Mouse (Mus musculus) frontal cortex, adult (tissue): ENCODE measurements around the gene Fam213b.

Experiments used
- ATAC-seq: cut with Nextera tagmentation; 2 replicates; pipeline ENCODE4 v1.9.2; 2017; ENCODE audit warnings: mild to moderate bottlenecking, moderate library complexity, mixed read lengths; ENCODE audit not compliant: low TSS enrichment

Fam213b gene

GRCm38 (mm10) chr4:154922931-154923330, 24.0 kb upstream of the Fam213b start:
- no peak for ATAC-seq

- ATAC-seq, result no peak
These were observed 23.4 kb upstream of the Fam213b start for GRCm38 (mm10) chr4:154922291-154922690.

GRCm38 (mm10) chr4:154916662-154917061, 17.7 kb upstream of the Fam213b start:
- ATAC-seq, result no peak

- ATAC-seq, result no peak
These were observed 16.4 kb upstream of the Fam213b start for GRCm38 (mm10) chr4:154915286-154915685.

- no peak for ATAC-seq
These were observed 15.8 kb upstream of the Fam213b start for GRCm38 (mm10) chr4:154914707-154915106.

GRCm38 (mm10) chr4:154914252-154914651, 15.3 kb upstream of the Fam213b start:
- ATAC-seq, result no peak

GRCm38 (mm10) chr4:154913845-154914244, 14.9 kb upstream of the Fam213b start:
- ATAC-seq, result no peak

- no peak for ATAC-seq
These were observed 12.7 kb upstream of the Fam213b start for GRCm38 (mm10) chr4:154911644-154912043.

- ATAC-seq, result peak; percentile 31; the same call in 1 of the 2 replicates
These were observed 11.9 kb upstream of the Fam213b start for GRCm38 (mm10) chr4:154910606-154911522.

- ATAC-seq, result no peak
These were observed 9.6 kb upstream of the Fam213b start for GRCm38 (mm10) chr4:154908490-154908889.

GRCm38 (mm10) chr4:154907833-154908232, 8.9 kb upstream of the Fam213b start:
- peak; percentile 82; the same call in 1 of the 2 replicates for ATAC-seq

- peak; percentile 95 for ATAC-seq
These were observed 5.5 kb upstream of the Fam213b start for GRCm38 (mm10) chr4:154904185-154905071.

- no peak for ATAC-seq
These were observed 3.4 kb upstream of the Fam213b start for GRCm38 (mm10) chr4:154902371-154902770.

GRCm38 (mm10) chr4:154897676-154898465, 1.1 kb downstream of the Fam213b start:
- no peak for ATAC-seq

GRCm38 (mm10) chr4:154895549-154895948, 3.4 kb downstream of the Fam213b start:
- ATAC-seq, result no peak

- no peak for ATAC-seq
These were observed 8.0 kb downstream of the Fam213b start for GRCm38 (mm10) chr4:154890887-154891286.

GRCm38 (mm10) chr4:154887593-154888250, 11.2 kb downstream of the Fam213b start:
- no peak for ATAC-seq

GRCm38 (mm10) chr4:154886876-154887592, 11.9 kb downstream of the Fam213b start:
- peak; percentile 41; the same call in 1 of the 2 replicates for ATAC-seq

GRCm38 (mm10) chr4:154885416-154885815, 13.5 kb downstream of the Fam213b start:
- ATAC-seq, result no peak

GRCm38 (mm10) chr4:154882014-154882659, 16.8 kb downstream of the Fam213b start:
- ATAC-seq, result no peak
